Mouse (Mus musculus): ENCODE measurements around the gene Slc15a1.

DNA sequence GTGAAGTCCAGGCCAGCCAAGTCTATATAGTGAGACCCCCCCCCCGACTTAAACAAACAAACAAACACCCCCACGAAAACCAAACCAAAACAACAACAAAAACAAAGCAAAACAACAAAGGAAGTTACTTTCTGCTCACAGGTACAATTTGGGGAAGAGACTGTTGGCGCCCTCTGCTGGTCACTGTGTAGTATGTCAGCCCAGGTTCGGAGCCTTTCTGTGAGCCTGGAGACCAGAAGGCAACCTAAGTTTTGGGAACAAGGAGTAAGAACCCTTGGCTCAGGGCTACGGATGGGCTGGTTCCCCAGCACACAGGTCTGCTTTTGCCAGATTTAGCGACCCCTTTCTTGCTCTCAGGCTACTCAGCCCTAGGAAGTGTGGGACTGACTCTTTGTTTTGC is 49.5 kb downstream of the Slc15a1 start:
- TF ChIP-seq CTCF (IDR thresholded peaks at IDR 0.05; ENCODE audit: control insufficient read depth, insufficient read depth, insufficient read length) (peak; percentile 65), MYOD1 (IDR thresholded peaks at IDR 0.05; ENCODE audit: control insufficient read depth, insufficient read length, low read depth) (no peak), MYOG (IDR thresholded peaks at IDR 0.05; ENCODE audit: control insufficient read depth, extremely low read depth, insufficient read length) (no peak), CEBPB (IDR thresholded peaks at IDR 0.05; ENCODE audit: low read depth) (no peak)

Data from C2C12 (cell line).